Comparison of ENCODE assay signal across 7 mouse cellular contexts in the genomic region with DNA sequence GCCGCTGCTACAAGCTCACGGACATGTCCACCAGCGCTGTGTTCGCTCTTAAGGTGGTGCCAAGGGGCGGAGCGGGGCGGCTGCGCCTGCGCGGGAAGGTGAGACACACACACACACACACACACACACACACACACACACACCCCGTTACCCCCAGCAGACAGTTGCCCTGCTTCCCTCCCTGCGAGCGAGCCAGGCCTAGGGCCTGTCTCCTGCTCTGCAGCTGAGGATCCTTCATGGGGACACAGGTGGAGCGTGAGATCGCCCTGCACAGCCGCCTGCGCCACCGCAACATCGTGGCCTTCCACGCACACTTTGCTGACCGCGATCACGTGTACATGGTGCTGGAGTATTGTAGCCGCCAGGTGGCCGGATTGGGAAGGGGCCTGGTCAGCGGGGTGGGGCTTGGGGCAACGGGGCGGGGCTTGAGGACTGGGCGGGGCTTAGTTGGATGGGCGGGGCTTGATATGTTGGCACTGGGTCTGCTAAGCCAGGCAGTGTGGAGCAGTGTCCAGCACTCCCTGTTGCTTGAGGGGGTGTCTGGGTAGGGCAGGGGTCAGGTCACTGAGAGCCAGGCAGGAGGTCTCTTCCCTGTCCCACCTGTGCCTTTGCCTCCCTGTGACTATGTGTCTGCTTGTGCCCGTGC. TPM values are rescaled to one million over a fixed set of nuclear protein-coding genes. Genes with fewer than 3 reads are reported as not detected.
DNase-seq lines count a peak whose midpoint lies in the region; ATAC-seq and TF ChIP-seq lines count a peak whose summit lies in the region.

No protein-coding gene starts in this region.

- H3K36me3 ChIP-seq in C2C12 (ENCODE audit: control insufficient read depth, insufficient read depth), result no peaks in the 10 kb centered on the region
- H3K36me3 ChIP-seq in forebrain, postnatal 0 days (ENCODE audit: insufficient read depth), result no peaks in the 10 kb centered on the region
- H3K36me3 ChIP-seq in megakaryocyte, embryonic 14.5 days (replicated peaks; ENCODE audit: low read length), result no peaks in the 10 kb centered on the region

- H3K79me2 ChIP-seq in C2C12 (ENCODE audit: control insufficient read depth, insufficient read depth), result no peaks in the 10 kb centered on the region

- TF ChIP-seq CTCF in C2C12 (IDR thresholded peaks at IDR 0.05; ENCODE audit: control insufficient read depth, insufficient read depth, insufficient read length), result no peak
- peak; percentile 40; the same call in 1 of the 2 replicates for TF ChIP-seq CTCF in forebrain, postnatal 0 days (IDR thresholded peaks at IDR 0.05; ENCODE audit: low read depth)

- no peak overlapping the region for H3K27ac ChIP-seq in forebrain, postnatal 0 days (ENCODE audit: low read depth, low read length)

- no peaks in the 10 kb centered on the region for H3K79me3 ChIP-seq in C2C12 (ENCODE audit: low read depth)

- ATAC-seq in forebrain, postnatal 0 days, result peak; percentile 58

- intact Hi-C loops in left cerebral cortex, postnatal 4 days (cut with DNase I), result no loop called here

- H3K4me1 ChIP-seq in forebrain, postnatal 0 days (ENCODE audit: insufficient read depth), result no peaks in the 10 kb centered on the region
- peaks cover 38% of the 10 kb centered on the region for H3K4me1 ChIP-seq in megakaryocyte, embryonic 14.5 days

- peak; percentile 76 for DNase-seq in ZHBTc4 (ENCODE audit: low read depth, low spot score)
- DNase-seq in forebrain, postnatal 0 days, result peak; percentile 63
- peak; percentile 63 for DNase-seq in kidney, postnatal 14 days
- DNase-seq in thymus, postnatal 4 days, result no peak
- DNase-seq in left cerebral cortex, postnatal 4 days, result no peak

- H3K4me2 ChIP-seq in forebrain, postnatal 0 days (ENCODE audit: low read depth), result peak overlapping the region; percentile 71

- 6% methylated on average over 29 of the region's 31 CpGs for WGBS in forebrain, postnatal 0 days

- no peaks in the 10 kb centered on the region for H3K9me3 ChIP-seq in forebrain, postnatal 0 days (ENCODE audit: low read length)
- H3K9me3 ChIP-seq in megakaryocyte, embryonic 14.5 days, result peaks cover 14% of the 10 kb centered on the region

- no peak overlapping the region for H3K4me3 ChIP-seq in C2C12 (ENCODE audit: insufficient read depth, poor library complexity, severe bottlenecking)
- peak overlapping the region; percentile 32 for H3K4me3 ChIP-seq in forebrain, postnatal 0 days (ENCODE audit: low read depth, low read length)
- H3K4me3 ChIP-seq in megakaryocyte, embryonic 14.5 days (replicated peaks), result peak overlapping the region; percentile 85

- peak overlapping the region; percentile 43; the same call in 1 of the 2 replicates for H3K9ac ChIP-seq in forebrain, postnatal 0 days

- H3K27me3 ChIP-seq in C2C12 (ENCODE audit: control insufficient read depth, insufficient read depth, insufficient read length), result peaks cover 58% of the 10 kb centered on the region
- peaks cover 42% of the 10 kb centered on the region for H3K27me3 ChIP-seq in forebrain, postnatal 0 days (ENCODE audit: insufficient read depth, low read length)
- peaks cover 89% of the 10 kb centered on the region for H3K27me3 ChIP-seq in megakaryocyte, embryonic 14.5 days (replicated peaks)

- H3ac ChIP-seq in C2C12 (ENCODE audit: control insufficient read depth, insufficient read length, low read depth), result peak overlapping the region; percentile 5

TF ChIP-seq in C2C12, 6 proteins besides CTCF, POLR2A, EP300 and RAD21:
- TF ChIP-seq MAX (IDR thresholded peaks at IDR 0.05) (no peak), FOSL1 (IDR thresholded peaks at IDR 0.05; ENCODE audit: insufficient read depth, low read length, poor library complexity, severe bottlenecking) (no peak), MYOG (IDR thresholded peaks at IDR 0.05; ENCODE audit: control insufficient read depth, extremely low read depth, insufficient read length) (no peak), CEBPB (IDR thresholded peaks at IDR 0.05; ENCODE audit: low read depth) (no peak), MYOD1 (IDR thresholded peaks at IDR 0.05; ENCODE audit: control insufficient read depth, insufficient read length, low read depth) (no peak), USF1 (IDR thresholded peaks at IDR 0.05; ENCODE audit: low read depth) (no peak)

RNA-seq across cellular contexts. Expression of a gene that starts 1.9 kb away (rescaled TPM):
- not detected for polyA plus RNA-seq in C2C12 (2012; fragmentation: generic; extraction: Trizol)
- total RNA-seq in forebrain, postnatal 0 days (2014; rRNA removed), result 8.3 and 12.9 TPM in 2 replicates
- polyA plus RNA-seq in forebrain, postnatal 0 days (2015; fragmentation: Nextera tagmentation; extraction: Ambion mirVana), result 4.6 and 7.4 TPM in 2 replicates
- not detected in 2 replicates for polyA plus RNA-seq in megakaryocyte, embryonic 14.5 days (2012; ENCODE audit: insufficient read depth, low replicate concordance)
- 1 to 10 TPM; 4.2 to 6.1 TPM for total RNA-seq in left cerebral cortex, postnatal 4 days (2021)

RNA-seq across cellular contexts. Expression of a gene that starts 9.9 kb away (rescaled TPM):
- 18.3 TPM for polyA plus RNA-seq in C2C12 (2012; fragmentation: generic; extraction: Trizol)
- total RNA-seq in forebrain, postnatal 0 days (2014; rRNA removed), result 0.31 and 0.33 TPM in 2 replicates
- polyA plus RNA-seq in forebrain, postnatal 0 days (2015; fragmentation: Nextera tagmentation; extraction: Ambion mirVana), result 0.70 and 0.81 TPM in 2 replicates
- 27.2 and 34.8 TPM in 2 replicates for polyA plus RNA-seq in megakaryocyte, embryonic 14.5 days (2012; ENCODE audit: insufficient read depth, low replicate concordance)
- total RNA-seq in left cerebral cortex, postnatal 4 days (2021), result under 1 TPM; 0.56 to 0.72 TPM

RNA-seq across cellular contexts. Expression of a gene that starts 28.4 kb away (rescaled TPM):
- polyA plus RNA-seq in C2C12 (2012; fragmentation: generic; extraction: Trizol), result 5.9 TPM
- total RNA-seq in forebrain, postnatal 0 days (2014; rRNA removed), result 1.8 and 2.7 TPM in 2 replicates
- polyA plus RNA-seq in forebrain, postnatal 0 days (2015; fragmentation: Nextera tagmentation; extraction: Ambion mirVana), result 5.1 and 6.4 TPM in 2 replicates
- polyA plus RNA-seq in megakaryocyte, embryonic 14.5 days (2012; ENCODE audit: insufficient read depth, low replicate concordance), result 19.0 and 21.1 TPM in 2 replicates
- 10 to 100 TPM; 13.3 to 14.8 TPM for total RNA-seq in left cerebral cortex, postnatal 4 days (2021)

RNA-seq across cellular contexts. Expression of a gene that starts 28.8 kb away (rescaled TPM):
- 3.2 TPM for polyA plus RNA-seq in C2C12 (2012; fragmentation: generic; extraction: Trizol)
- 3.4 and 3.8 TPM in 2 replicates for total RNA-seq in forebrain, postnatal 0 days (2014; rRNA removed)
- polyA plus RNA-seq in forebrain, postnatal 0 days (2015; fragmentation: Nextera tagmentation; extraction: Ambion mirVana), result 7.4 TPM in 2 replicates
- 15.1 and 26.0 TPM in 2 replicates for polyA plus RNA-seq in megakaryocyte, embryonic 14.5 days (2012; ENCODE audit: insufficient read depth, low replicate concordance)
- total RNA-seq in left cerebral cortex, postnatal 4 days (2021), result 10 to 100 TPM in 1 of 2 experiments, 1 to 10 TPM in 1; 8.1 to 10.5 TPM

RNA-seq across cellular contexts. Expression of a gene that starts 29.3 kb away (rescaled TPM):
- 37.4 TPM for polyA plus RNA-seq in C2C12 (2012; fragmentation: generic; extraction: Trizol)
- total RNA-seq in forebrain, postnatal 0 days (2014; rRNA removed), result 107 and 120 TPM in 2 replicates
- polyA plus RNA-seq in forebrain, postnatal 0 days (2015; fragmentation: Nextera tagmentation; extraction: Ambion mirVana), result 18.3 and 18.4 TPM in 2 replicates
- 17.2 and 29.0 TPM in 2 replicates for polyA plus RNA-seq in megakaryocyte, embryonic 14.5 days (2012; ENCODE audit: insufficient read depth, low replicate concordance)
- 10 to 100 TPM; 75.5 to 80.1 TPM for total RNA-seq in left cerebral cortex, postnatal 4 days (2021)

Comparison
In these comparisons a context has a peak if more than half of its experiments do, and no peak if none do; other contexts are left out.
1. DNase-seq: peak in ZHBTc4 (single experiment), forebrain, postnatal 0 days (single experiment) and kidney, postnatal 14 days (single experiment); none in thymus, postnatal 4 days (single experiment) and left cerebral cortex, postnatal 4 days (single experiment).
2. RNA of a gene that starts 9.9 kb away (polyA plus RNA-seq): 27.2 to 34.8 TPM in megakaryocyte, embryonic 14.5 days and 18.3 TPM in C2C12 (single experiment); 0.70 to 0.81 TPM in forebrain, postnatal 0 days; every median in the first group is over 10 times any median in the second.